Mouse (Mus musculus): Measurements from ENCODE around the gene Tnfsf14. TPM values are rescaled to one million over a fixed set of nuclear protein-coding genes. Genes with fewer than 3 reads are reported as not detected.

The Tnfsf14 gene
- polyA plus RNA-seq (2014; fragmentation: Nextera tagmentation; extraction: Ambion mirVana) = 0.13 TPM in 1 of 2 replicates, not detected in the other

DNA sequence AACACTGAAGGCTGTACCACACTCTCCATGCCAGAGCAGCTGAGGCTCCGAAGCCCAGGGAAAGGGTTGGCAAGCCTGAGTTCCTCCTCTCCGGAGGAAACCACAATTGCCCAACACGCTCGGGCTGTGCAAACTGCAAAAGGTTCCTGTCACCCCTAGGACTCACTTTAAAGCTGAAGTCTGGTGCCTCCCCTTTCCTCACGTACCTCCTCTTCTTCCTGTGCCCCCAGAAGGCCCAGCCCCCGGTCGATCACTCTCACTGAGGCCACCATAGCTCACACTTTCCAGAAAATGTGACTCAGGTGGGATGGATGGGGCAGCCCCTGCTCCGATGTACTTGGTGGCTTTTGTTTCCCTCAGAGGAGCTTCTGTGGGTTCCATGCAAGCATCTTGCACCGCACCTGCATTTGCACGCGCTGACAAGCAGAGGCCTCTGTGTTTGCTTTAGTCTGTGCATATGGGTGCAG, at the start of gene Tnfsf14:
Tnfsf14 (minus strand) TSS at position 137 of the 467 bp plus-strand sequence.
- Histone ChIP-seq H3K4me1 (replicated peaks; ENCODE audit: control insufficient read depth, insufficient read depth, low read length) (no peaks in the 10 kb centered on the region), H3K4me3 (replicated peaks; ENCODE audit: low read length) (no peak within 1 kb of the TSS), H3K27me3 (ENCODE audit: control insufficient read depth, insufficient read depth, low read length) (no peaks in the 10 kb centered on the region), H3K4me2 (replicated peaks) (no peak within 1 kb of the TSS), H3K36me3 (replicated peaks; ENCODE audit: control insufficient read depth, insufficient read depth) (no peaks in the 10 kb centered on the region), H3K9ac (no peak within 1 kb of the TSS), H3K27ac (no peak within 1 kb of the TSS), H3K9me3 (ENCODE audit: control insufficient read depth, low read length) (no peaks in the 10 kb centered on the region)
- ATAC-seq (ENCODE audit: low FRiP score) = no peak
- WGBS = 86% methylated on average over 11 of the region's 11 CpGs
- DNase-seq (ENCODE audit: low spot score) = no peak

DNA sequence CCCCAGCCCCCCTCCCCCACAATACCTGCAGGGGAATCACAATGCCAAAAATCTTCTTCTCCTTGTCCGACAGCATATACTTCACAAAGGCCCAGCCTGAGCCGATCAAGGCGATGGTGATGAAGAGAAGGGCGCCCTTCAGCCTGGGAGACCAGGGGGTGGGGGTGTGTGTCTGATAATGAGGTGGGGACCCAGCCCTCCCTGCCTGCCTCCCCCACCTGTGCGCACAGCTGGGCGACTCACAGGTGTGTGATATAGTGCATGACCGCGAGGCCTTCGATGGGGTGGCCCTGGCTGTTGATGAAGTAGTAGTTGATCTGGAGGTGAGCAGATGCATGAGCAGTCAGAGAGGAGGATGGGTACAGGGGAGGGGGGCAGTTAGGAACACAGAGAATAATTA, 43.2 kb upstream of the Tnfsf14 start:
- 96% methylated on average over 9 of the region's 9 CpGs for WGBS
- H3K27me3 ChIP-seq (ENCODE audit: control insufficient read depth, insufficient read depth, low read length) = no peaks in the 10 kb centered on the region
- H3K9ac ChIP-seq = no peak overlapping the region
- no peak overlapping the region for H3K27ac ChIP-seq
- H3K36me3 ChIP-seq (replicated peaks; ENCODE audit: control insufficient read depth, insufficient read depth) = peaks cover 32% of the 10 kb centered on the region
- no peaks in the 10 kb centered on the region for H3K4me1 ChIP-seq (replicated peaks; ENCODE audit: control insufficient read depth, insufficient read depth, low read length)
- H3K4me3 ChIP-seq (replicated peaks; ENCODE audit: low read length) = no peak overlapping the region
- DNase-seq (ENCODE audit: low spot score) (no peak), ATAC-seq (ENCODE audit: low FRiP score) (peak; percentile 25; the same call in 1 of the 2 replicates)
- H3K9me3 ChIP-seq (ENCODE audit: control insufficient read depth, low read length) = no peaks in the 10 kb centered on the region
- no peak overlapping the region for H3K4me2 ChIP-seq (replicated peaks)

DNA sequence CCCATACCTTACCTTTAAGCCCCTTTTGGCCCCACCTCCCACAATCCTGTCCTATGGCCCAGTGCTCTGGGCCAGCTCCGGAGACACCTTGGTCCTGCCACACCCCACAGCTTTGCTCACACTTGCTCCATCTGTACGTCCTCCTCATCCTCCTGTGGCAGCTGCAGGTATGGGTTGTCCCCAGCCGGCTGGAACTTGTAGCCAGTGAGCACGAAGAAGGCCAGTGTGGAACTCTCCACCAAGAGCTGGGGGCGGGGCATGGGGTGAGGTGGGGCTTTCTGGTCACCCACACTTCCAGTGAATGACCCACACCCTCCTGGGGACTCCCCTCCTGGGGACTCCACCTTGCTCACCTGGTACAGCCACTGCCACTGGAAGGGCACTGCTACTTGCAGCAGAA, 41.8 kb upstream of the Tnfsf14 start:
- H3K36me3 ChIP-seq (replicated peaks; ENCODE audit: control insufficient read depth, insufficient read depth) = peaks cover 26% of the 10 kb centered on the region
- 92% methylated on average over 5 of the region's 5 CpGs for WGBS
- no peak for DNase-seq (ENCODE audit: low spot score)
- H3K27me3 ChIP-seq (ENCODE audit: control insufficient read depth, insufficient read depth, low read length) = no peaks in the 10 kb centered on the region
- no peak overlapping the region for H3K4me2 ChIP-seq (replicated peaks)
- no peak overlapping the region for H3K9ac ChIP-seq
- H3K4me3 ChIP-seq (replicated peaks; ENCODE audit: low read length) = no peak overlapping the region
- H3K9me3 ChIP-seq (ENCODE audit: control insufficient read depth, low read length) = no peaks in the 10 kb centered on the region
- no peak for ATAC-seq (ENCODE audit: low FRiP score)
- H3K27ac ChIP-seq = no peak overlapping the region
- no peaks in the 10 kb centered on the region for H3K4me1 ChIP-seq (replicated peaks; ENCODE audit: control insufficient read depth, insufficient read depth, low read length)

DNA sequence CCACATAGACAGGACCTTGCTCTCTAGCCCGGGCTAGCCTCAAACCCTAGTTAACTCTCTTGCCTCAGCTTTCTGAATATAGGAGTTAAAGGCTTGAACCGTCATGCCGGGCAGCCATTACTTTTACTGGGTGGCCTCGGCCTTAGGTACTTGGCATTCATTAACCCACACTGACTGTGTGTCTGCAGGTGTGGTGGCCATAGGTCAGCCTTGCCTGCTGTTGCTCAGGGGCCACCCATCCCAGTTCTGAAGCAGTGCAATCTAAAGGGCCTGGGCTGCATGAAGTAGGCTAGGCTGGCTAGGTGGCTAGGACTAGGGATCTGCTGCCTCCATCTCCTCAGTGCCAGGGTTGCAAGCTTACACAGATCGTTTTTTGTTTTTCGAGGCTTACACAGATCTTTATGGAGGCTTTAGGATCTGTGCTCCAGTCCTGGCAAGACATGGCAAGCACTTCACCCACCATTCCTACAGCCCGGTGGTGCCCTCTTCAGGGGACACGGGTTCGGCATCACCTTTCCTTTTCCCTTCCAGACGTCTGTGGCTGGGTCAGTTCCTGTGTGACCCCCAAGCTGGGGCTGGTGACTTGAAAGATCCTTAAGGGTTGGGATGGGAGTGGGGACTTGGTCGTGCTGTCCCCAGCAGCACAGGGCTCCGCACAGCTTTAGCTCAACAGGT, 40.4 kb upstream of the Tnfsf14 start:
- H3K27me3 ChIP-seq (ENCODE audit: control insufficient read depth, insufficient read depth, low read length) = no peaks in the 10 kb centered on the region
- H3K9ac ChIP-seq = no peak overlapping the region
- no peak overlapping the region for H3K4me3 ChIP-seq (replicated peaks; ENCODE audit: low read length)
- no peak overlapping the region for H3K27ac ChIP-seq
- no peaks in the 10 kb centered on the region for H3K9me3 ChIP-seq (ENCODE audit: control insufficient read depth, low read length)
- no peak for DNase-seq (ENCODE audit: low spot score)
- no peak overlapping the region for H3K4me2 ChIP-seq (replicated peaks)
- ATAC-seq (ENCODE audit: low FRiP score) = no peak
- peaks cover 26% of the 10 kb centered on the region for H3K36me3 ChIP-seq (replicated peaks; ENCODE audit: control insufficient read depth, insufficient read depth)
- no peaks in the 10 kb centered on the region for H3K4me1 ChIP-seq (replicated peaks; ENCODE audit: control insufficient read depth, insufficient read depth, low read length)
- 90% methylated on average over 12 of the region's 12 CpGs for WGBS

DNA sequence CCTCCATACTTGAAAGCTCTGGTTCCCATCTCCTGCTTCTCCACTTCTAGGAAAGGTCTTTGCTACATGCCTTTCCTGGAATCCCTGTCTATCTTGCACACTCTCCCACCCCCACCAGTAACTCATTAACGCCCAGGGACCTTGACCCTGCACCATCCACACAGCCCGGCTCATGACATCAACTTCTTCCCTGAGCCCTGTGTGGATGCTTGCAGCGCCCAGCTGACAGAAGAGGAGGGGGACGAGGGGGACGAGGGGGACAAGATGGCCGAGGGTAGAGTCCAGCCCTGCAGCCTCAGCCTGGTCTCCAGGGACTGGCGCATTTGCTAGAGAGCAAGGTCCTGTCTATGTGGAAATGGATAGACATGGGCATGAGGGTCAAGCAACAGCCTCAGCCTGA, 39.1 kb upstream of the Tnfsf14 start:
- Histone ChIP-seq H3K9me3 (ENCODE audit: control insufficient read depth, low read length) (no peaks in the 10 kb centered on the region), H3K4me2 (replicated peaks) (no peak overlapping the region)
- no peak for DNase-seq (ENCODE audit: low spot score)

DNA sequence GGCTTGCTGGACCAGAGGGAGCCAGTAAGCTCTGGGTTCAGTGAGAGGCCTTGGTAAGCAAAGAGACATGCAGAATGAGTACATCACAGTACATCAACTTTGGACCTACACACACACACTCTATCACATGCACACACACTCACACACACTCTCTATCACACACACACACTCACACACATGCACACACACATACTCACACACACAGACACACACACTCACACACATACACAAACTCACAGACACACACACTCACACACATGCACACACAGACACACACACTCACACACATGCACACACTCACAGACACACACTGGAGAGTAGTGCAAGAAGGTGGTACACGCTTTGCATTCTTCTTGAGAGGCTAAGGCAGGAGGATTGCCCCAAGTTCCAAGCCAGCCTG, 38.2 kb upstream of the Tnfsf14 start:
- no peaks in the 10 kb centered on the region for H3K4me1 ChIP-seq (replicated peaks; ENCODE audit: control insufficient read depth, insufficient read depth, low read length)
- no peak overlapping the region for H3K9ac ChIP-seq
- no peaks in the 10 kb centered on the region for H3K27me3 ChIP-seq (ENCODE audit: control insufficient read depth, insufficient read depth, low read length)
- H3K27ac ChIP-seq = no peak overlapping the region
- WGBS = 88% methylated on average over 1 of the region's 1 CpGs
- no peak overlapping the region for H3K4me3 ChIP-seq (replicated peaks; ENCODE audit: low read length)
- H3K36me3 ChIP-seq (replicated peaks; ENCODE audit: control insufficient read depth, insufficient read depth) = peaks cover 21% of the 10 kb centered on the region
- no peak overlapping the region for H3K4me2 ChIP-seq (replicated peaks)
- H3K9me3 ChIP-seq (ENCODE audit: control insufficient read depth, low read length) = no peaks in the 10 kb centered on the region
- ATAC-seq (ENCODE audit: low FRiP score) = no peak
- no peak for DNase-seq (ENCODE audit: low spot score)

More for the DNA sequence above, 39.1 kb upstream of the Tnfsf14 start:
- H3K27ac ChIP-seq = no peak overlapping the region
- no peak overlapping the region for H3K4me3 ChIP-seq (replicated peaks; ENCODE audit: low read length)
- peaks cover 26% of the 10 kb centered on the region for H3K36me3 ChIP-seq (replicated peaks; ENCODE audit: control insufficient read depth, insufficient read depth)
- H3K4me1 ChIP-seq (replicated peaks; ENCODE audit: control insufficient read depth, insufficient read depth, low read length) = no peaks in the 10 kb centered on the region
- 49% methylated on average over 7 of the region's 7 CpGs for WGBS
- H3K9ac ChIP-seq = no peak overlapping the region
- ATAC-seq (ENCODE audit: low FRiP score) = no peak
- no peaks in the 10 kb centered on the region for H3K27me3 ChIP-seq (ENCODE audit: control insufficient read depth, insufficient read depth, low read length)

DNA sequence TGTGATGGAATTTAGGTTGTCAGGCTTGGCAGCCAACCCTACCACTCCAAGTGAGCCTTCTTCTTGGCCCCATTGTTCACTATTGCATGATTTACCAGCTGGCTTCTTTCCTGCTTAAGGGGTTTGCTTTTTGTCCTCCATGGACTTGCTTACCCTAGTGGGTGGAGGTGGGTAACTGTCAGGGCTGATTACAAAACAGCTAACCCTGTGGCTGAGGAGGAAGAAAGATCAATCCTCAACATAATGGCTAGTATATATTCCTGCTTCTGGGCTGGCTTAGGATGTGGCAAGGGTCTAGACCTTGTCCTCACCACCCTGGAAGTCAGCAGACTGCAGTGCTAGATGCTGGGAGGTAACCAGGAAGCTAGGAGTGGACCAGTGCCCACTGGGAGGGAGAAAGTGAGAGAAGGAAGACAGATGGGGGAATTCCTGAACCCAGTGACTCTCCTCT, 37.4 kb upstream of the Tnfsf14 start:
- H3K4me1 ChIP-seq (replicated peaks; ENCODE audit: control insufficient read depth, insufficient read depth, low read length) = no peaks in the 10 kb centered on the region
- no peaks in the 10 kb centered on the region for H3K9me3 ChIP-seq (ENCODE audit: control insufficient read depth, low read length)
- H3K27me3 ChIP-seq (ENCODE audit: control insufficient read depth, insufficient read depth, low read length) = no peaks in the 10 kb centered on the region
- DNase-seq (ENCODE audit: low spot score) (no peak), ATAC-seq (ENCODE audit: low FRiP score) (no peak)
- H3K27ac ChIP-seq = no peak overlapping the region
- H3K9ac ChIP-seq = no peak overlapping the region
- H3K36me3 ChIP-seq (replicated peaks; ENCODE audit: control insufficient read depth, insufficient read depth) = peaks cover 15% of the 10 kb centered on the region
- no peak overlapping the region for H3K4me2 ChIP-seq (replicated peaks)
- H3K4me3 ChIP-seq (replicated peaks; ENCODE audit: low read length) = no peak overlapping the region

DNA sequence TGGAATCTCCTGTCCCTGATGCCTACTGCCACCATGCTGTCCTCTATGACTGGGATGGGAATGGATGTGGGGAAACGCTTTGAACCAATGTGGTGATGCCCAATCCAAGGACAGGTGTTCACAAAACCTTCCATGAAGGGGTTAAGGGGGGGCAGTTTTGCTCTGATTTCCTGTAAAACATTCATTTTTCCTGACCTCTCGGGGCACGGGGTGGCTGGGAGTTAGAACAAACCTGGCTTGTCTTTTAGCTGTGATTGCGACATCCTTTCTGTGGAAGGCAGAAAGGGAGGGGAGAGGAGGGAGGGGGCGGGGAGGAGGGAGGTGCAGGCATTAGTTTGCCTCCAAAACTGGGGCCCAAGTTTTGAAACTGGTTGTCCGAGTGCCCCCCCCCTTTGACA, 36.8 kb upstream of the Tnfsf14 start:
- Histone ChIP-seq H3K27me3 (ENCODE audit: control insufficient read depth, insufficient read depth, low read length) (no peaks in the 10 kb centered on the region), H3K4me3 (replicated peaks; ENCODE audit: low read length) (no peak overlapping the region), H3K36me3 (replicated peaks; ENCODE audit: control insufficient read depth, insufficient read depth) (peaks cover 9% of the 10 kb centered on the region; the same call in 1 of the 2 replicates), H3K4me2 (replicated peaks) (no peak overlapping the region), H3K4me1 (replicated peaks; ENCODE audit: control insufficient read depth, insufficient read depth, low read length) (no peaks in the 10 kb centered on the region), H3K27ac (no peak overlapping the region), H3K9me3 (ENCODE audit: control insufficient read depth, low read length) (no peaks in the 10 kb centered on the region), H3K9ac (no peak overlapping the region)
- WGBS = 76% methylated on average over 6 of the region's 6 CpGs
- no peak for ATAC-seq (ENCODE audit: low FRiP score)
- no peak for DNase-seq (ENCODE audit: low spot score)

DNA sequence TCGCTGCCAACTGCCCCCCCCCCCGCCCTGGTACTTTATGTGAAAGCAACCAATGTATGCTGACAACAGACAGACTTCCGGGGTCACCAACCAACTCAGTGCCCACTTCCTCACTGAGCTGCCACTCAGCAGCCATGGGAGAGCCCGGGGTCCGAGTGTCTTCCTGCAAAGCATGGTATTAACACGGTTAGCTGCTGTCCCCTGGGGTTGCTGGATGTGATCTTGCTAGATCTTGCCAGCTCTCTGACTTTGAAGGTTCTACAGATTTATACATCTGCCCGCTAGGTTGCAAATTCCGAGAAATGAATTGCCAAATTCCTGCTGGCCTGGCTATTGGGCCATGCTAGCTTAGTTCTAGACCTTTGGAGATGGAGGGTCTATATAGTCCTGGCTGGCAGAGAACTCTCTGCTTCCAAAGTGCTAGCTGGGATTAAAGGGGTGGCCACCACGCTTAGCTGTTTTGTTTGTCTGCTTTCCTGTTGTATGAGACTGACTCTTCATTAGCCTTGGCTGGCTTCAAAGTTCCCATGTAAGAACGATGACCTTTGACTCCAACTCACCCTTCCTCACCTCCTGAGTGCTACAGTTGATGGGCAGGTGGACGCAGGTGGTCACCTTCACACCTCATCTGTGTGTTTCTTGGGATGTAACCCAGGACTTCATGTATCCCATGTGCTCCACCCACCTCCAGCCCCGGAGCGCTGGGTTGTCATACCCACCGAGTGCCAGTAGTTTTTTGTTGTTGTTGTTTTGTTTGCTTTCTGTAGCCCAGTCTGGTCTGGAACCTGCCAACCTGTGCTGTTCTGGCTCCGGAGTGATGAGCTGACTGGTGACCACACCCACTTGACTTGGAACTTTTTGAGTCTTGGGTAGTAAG, 36.1 kb upstream of the Tnfsf14 start:
- no peak for DNase-seq (ENCODE audit: low spot score)

More for the DNA sequence above, 36.1 kb upstream of the Tnfsf14 start:
- Histone ChIP-seq H3K4me2 (replicated peaks) (no peak overlapping the region), H3K9ac (no peak overlapping the region), H3K4me1 (replicated peaks; ENCODE audit: control insufficient read depth, insufficient read depth, low read length) (no peaks in the 10 kb centered on the region), H3K36me3 (replicated peaks; ENCODE audit: control insufficient read depth, insufficient read depth) (peaks cover 6% of the 10 kb centered on the region; the same call in 1 of the 2 replicates), H3K27me3 (ENCODE audit: control insufficient read depth, insufficient read depth, low read length) (no peaks in the 10 kb centered on the region), H3K4me3 (replicated peaks; ENCODE audit: low read length) (no peak overlapping the region), H3K9me3 (ENCODE audit: control insufficient read depth, low read length) (no peaks in the 10 kb centered on the region), H3K27ac (no peak overlapping the region)
- ATAC-seq (ENCODE audit: low FRiP score) = no peak
- 71% methylated on average over 15 of the region's 15 CpGs for WGBS
